Mouse (Mus musculus) heart, postnatal 0 days (tissue): ENCODE data around the gene Slco1a6.

Experiments
- CTCF ChIP-seq: IDR thresholded peaks from 2 replicates; pipeline ENCODE4 v1.5.1; 2016; ENCODE audit warnings: antibody characterized with exemption, control low read depth, low read depth
- EP300 ChIP-seq: IDR thresholded peaks from 2 replicates; pipeline ENCODE4 v1.6.1; 2016; ENCODE audit warnings: antibody characterized with exemption, low read depth

GRCm38 (mm10) chr6:142187426-142187825 is 20.9 kb downstream of the Slco1a6 start:
- TF ChIP-seq CTCF = no peak
- TF ChIP-seq EP300 = no peak
